Mouse (Mus musculus) testis, adult 2 months (tissue): ENCODE data around the gene Trpc4ap. TPM values are rescaled to one million over a fixed set of nuclear protein-coding genes. Genes with fewer than 3 reads are reported as not detected.

Experiments
- H3K27ac ChIP-seq: fragments of 200-500 bp; 2 replicates; pipeline ENCODE4 v1.5.1; 2012; ENCODE audit warnings: low read depth, low read length; ENCODE audit not compliant: control insufficient read depth, insufficient read depth
- H3K27me3 ChIP-seq: fragments of 200-500 bp; 2 replicates; pipeline ENCODE4 v1.6.1; 2012; ENCODE audit warnings: mild to moderate bottlenecking, low read length, moderate library complexity; ENCODE audit not compliant: control insufficient read depth, insufficient read depth
- H3K36me3 ChIP-seq: fragments of 200-500 bp; 2 replicates; pipeline ENCODE4 v1.6.1; 2012; ENCODE audit warnings: mild to moderate bottlenecking, low read length; ENCODE audit not compliant: control insufficient read depth, insufficient read depth
- H3K4me1 ChIP-seq: fragments of 200-500 bp; 2 replicates; pipeline ENCODE4 v1.6.1; 2012; ENCODE audit warnings: low read length; ENCODE audit not compliant: control insufficient read depth, insufficient read depth
- H3K4me3 ChIP-seq: fragments of 200-500 bp; 2 replicates; pipeline ENCODE4 v1.5.1; 2012; ENCODE audit warnings: low read depth, mild to moderate bottlenecking, low read length, moderate library complexity, mixed read lengths; ENCODE audit not compliant: control insufficient read depth
- CTCF ChIP-seq: fragments of 200-500 bp; IDR thresholded peaks from 2 replicates; pipeline ENCODE4 v1.5.1; 2012; ENCODE audit warnings: low read depth, mild to moderate bottlenecking, inconsistent platforms, low read length, moderate library complexity; ENCODE audit not compliant: control insufficient read depth, insufficient read depth, insufficient replicate concordance
- POLR2A ChIP-seq: fragments of 200-500 bp; IDR thresholded peaks from 2 replicates; pipeline ENCODE4 v1.6.1; 2012; ENCODE audit warnings: low read depth, mild to moderate bottlenecking, inconsistent platforms, low read length, moderate library complexity; ENCODE audit not compliant: control insufficient read depth
- polyA plus RNA-seq: library from polyadenylated mRNA; depleted of rRNA; stranded (reverse); fragments of >200 nt; gene quantifications from 2 replicates; pipeline ENCODE4 v1.2.3, GENCODE M21; 2012

Trpc4ap gene
- polyA plus RNA-seq, 1 experiment: 82.2 TPM

DNA sequence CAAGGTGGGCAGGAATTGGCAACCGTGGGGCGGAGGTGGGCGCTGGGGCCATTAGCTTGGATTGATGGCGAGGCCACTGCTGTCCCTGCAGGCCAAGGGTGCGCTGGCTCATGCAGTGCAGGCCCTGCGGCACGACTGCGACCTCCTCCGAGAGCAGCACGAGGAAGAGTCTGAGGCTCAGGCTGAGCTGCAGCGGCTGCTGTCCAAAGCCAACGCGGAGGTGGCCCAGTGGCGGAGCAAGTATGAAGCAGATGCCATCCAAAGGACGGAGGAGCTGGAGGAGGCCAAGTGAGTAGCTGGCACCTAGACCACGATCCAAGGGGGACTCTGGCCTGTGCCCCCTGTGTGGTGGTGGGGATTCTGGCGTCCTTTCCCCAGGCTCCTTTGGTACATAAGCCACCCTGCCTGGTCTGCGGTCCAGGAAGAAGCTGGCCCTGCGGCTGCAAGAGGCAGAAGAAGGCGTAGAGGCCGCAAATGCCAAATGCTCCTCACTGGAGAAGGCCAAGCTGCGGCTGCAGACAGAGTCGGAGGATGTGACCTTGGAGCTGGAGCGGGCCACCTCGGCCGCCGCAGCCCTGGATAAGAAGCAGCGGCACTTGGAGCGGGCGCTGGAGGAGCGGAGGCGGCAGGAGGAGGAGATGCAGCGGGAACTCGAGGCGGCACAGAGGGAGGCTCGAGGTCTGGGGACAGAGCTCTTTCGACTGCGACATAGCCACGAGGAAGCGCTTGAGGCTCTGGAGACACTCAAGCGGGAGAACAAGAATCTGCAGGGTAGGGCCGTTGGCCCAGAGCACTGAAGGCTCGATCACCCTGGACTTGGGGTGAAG, 61.4 kb downstream of the Trpc4ap start:
- Histone ChIP-seq H3K36me3 (peaks cover 2% of the 10 kb centered on the region), H3K4me3 (no peak overlapping the region), H3K27me3 (no peaks in the 10 kb centered on the region), H3K4me1 (peaks cover 9% of the 10 kb centered on the region), H3K27ac (no peak overlapping the region)
- TF ChIP-seq CTCF: no peak
- TF ChIP-seq POLR2A: no peak

DNA sequence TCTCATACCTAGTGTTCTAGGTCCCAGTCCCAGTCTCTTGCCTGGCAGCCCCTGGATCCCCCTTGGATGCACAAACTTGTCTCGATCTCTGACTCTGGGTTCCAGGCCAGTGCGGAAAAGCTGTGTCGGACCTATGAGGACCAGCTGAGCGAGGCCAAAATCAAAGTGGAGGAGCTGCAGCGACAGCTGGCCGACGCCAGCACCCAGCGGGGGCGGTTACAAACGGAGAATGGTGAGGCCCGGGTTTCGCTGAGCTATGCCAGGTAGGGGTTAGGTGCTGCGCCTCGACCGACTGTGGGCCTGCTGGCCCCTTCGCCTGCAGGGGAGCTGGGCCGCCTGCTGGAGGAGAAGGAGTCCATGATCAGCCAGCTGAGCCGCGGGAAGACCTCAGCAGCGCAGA, 62.0 kb downstream of the Trpc4ap start:
- H3K4me3 ChIP-seq: no peak overlapping the region
- no peak for TF ChIP-seq CTCF
- no peak for TF ChIP-seq POLR2A
- H3K36me3 ChIP-seq: peaks cover 2% of the 10 kb centered on the region
- peaks cover 9% of the 10 kb centered on the region for H3K4me1 ChIP-seq
- H3K27ac ChIP-seq: no peak overlapping the region
- no peaks in the 10 kb centered on the region for H3K27me3 ChIP-seq

DNA sequence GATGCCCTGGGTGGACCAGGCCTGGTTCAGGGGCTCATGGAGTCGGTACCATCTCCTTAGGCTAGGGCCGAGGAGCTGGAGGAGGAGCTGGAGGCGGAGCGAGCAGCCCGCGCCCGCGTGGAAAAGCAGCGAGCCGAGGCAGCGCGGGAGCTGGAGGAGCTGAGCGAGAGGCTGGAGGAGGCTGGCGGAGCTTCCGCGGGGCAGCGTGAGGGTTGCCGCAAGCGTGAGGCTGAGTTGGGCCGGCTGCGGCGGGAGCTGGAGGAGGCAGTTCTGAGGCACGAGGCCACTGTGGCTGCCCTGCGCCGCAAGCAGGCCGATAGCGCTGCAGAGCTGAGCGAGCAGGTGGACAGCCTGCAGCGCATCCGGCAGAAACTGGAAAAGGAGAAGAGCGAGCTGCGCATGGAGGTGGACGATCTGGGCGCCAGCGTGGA, 62.9 kb downstream of the Trpc4ap start:
- Histone ChIP-seq H3K27me3 (no peaks in the 10 kb centered on the region), H3K4me3 (peak overlapping the region; percentile 43), H3K4me1 (peaks cover 9% of the 10 kb centered on the region), H3K27ac (no peak overlapping the region), H3K36me3 (no peaks in the 10 kb centered on the region)
- no peak for TF ChIP-seq CTCF
- TF ChIP-seq POLR2A: no peak

DNA sequence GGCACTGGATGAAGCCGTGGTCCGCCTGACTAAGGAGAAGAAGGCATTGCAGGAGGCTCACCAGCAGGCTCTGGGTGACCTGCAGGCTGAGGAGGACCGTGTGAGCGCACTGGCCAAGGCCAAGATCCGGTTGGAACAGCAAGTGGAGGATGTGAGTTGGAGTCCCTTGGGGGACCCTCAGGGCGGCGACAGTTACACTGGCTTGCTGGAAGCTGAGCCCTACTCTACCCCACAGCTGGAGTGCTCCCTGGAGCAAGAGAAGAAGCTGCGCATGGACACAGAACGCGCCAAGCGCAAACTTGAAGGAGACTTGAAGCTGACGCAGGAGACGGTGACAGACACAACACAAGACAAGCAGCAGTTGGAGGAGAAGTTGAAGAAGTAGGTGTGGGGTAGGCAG, 63.7 kb downstream of the Trpc4ap start:
- Histone ChIP-seq H3K27ac (no peak overlapping the region), H3K4me3 (no peak overlapping the region), H3K36me3 (no peaks in the 10 kb centered on the region), H3K4me1 (peaks cover 9% of the 10 kb centered on the region), H3K27me3 (no peaks in the 10 kb centered on the region)
- no peak for TF ChIP-seq CTCF
- no peak for TF ChIP-seq POLR2A

DNA sequence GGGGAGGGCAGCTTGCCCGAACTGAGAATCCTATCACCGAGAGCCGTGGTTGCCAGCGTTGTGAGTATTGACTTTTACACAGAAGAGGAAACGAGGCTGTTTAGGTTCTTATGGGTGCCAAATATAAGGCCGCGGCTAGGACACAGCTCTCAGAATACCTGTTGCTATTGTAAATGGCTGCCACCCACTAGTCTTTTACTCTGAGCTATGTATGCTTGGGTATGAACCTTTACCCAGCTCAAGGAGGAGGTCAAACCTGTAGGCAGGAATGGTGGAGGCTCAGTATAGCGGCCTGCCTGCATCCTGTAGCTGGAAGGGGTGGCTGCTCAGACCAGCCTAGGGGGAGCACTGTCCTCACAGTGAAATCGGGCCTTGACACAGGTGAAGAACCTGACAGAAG, 64.1 kb downstream of the Trpc4ap start:
- H3K4me3 ChIP-seq: no peak overlapping the region
- no peaks in the 10 kb centered on the region for H3K36me3 ChIP-seq
- no peaks in the 10 kb centered on the region for H3K27me3 ChIP-seq
- H3K4me1 ChIP-seq: peaks cover 10% of the 10 kb centered on the region
- TF ChIP-seq POLR2A (no peak), CTCF (no peak)
- H3K27ac ChIP-seq: no peak overlapping the region

DNA sequence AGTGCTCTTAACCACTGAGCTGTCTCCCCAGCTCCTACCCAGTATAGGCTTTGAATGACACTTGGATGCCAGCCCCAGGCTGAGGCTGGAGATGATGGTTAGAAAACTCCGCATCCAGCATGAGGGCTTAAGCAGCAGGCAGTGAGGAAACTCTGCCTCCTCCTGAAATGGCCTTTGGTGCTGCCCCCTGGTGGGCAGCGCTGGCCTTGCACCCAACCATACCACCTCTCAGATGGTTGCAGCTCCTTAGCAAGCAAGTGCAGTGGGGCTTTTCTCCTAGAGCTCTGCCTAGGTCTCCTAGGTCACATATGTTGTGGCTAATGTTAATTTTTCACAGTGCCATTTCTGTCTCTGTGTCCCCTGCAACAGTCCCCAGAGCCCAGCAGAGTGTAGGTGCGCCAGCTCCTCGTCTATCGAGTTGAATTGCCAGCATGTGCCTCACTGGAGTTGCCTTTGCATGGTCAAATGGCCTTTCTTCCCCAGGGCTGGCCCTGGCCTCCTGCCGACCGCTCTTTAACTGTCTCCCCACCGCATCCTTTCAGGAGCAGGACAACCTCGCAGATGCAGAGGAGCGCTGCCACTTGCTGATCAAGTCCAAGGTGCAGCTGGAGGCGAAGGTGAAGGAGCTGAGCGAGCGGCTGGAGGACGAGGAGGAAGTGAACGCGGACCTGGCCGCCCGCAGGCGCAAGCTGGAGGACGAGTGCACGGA, 65.0 kb downstream of the Trpc4ap start:
- Histone ChIP-seq H3K4me3 (no peak overlapping the region), H3K4me1 (peaks cover 13% of the 10 kb centered on the region), H3K36me3 (no peaks in the 10 kb centered on the region), H3K27me3 (no peaks in the 10 kb centered on the region), H3K27ac (no peak overlapping the region)
- TF ChIP-seq POLR2A: no peak
- TF ChIP-seq CTCF: peak; percentile 98

DNA sequence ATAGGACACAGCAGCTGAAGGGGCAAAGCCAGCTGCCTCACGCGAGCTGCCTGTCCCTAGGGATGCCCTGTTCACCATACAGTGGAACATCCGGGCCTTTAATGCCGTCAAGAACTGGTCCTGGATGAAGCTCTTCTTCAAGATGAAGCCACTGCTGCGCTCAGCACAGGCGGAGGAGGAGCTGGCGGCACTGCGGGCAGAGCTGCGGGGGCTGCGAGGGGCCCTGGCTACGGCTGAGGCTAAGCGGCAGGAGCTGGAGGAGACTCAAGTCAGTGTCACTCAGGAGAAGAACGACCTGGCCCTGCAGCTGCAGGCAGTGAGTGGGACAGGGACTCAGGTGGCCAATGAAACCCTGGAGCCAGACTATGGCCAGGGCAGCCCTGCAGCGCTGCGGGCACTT, 65.9 kb downstream of the Trpc4ap start:
- TF ChIP-seq POLR2A: no peak
- no peak for TF ChIP-seq CTCF
- Histone ChIP-seq H3K4me3 (no peak overlapping the region), H3K4me1 (peaks cover 14% of the 10 kb centered on the region), H3K27ac (no peak overlapping the region), H3K36me3 (no peaks in the 10 kb centered on the region), H3K27me3 (no peaks in the 10 kb centered on the region)
